Mouse (Mus musculus): ENCODE data around the gene Tmem135.

Gene Tmem135

GRCm38 (mm10) chr7:89388981-89389380, 15.0 kb downstream of the Tmem135 start:
- DNase-seq (ENCODE audit: low spot score in 2 of 2), result no peak

DNA sequence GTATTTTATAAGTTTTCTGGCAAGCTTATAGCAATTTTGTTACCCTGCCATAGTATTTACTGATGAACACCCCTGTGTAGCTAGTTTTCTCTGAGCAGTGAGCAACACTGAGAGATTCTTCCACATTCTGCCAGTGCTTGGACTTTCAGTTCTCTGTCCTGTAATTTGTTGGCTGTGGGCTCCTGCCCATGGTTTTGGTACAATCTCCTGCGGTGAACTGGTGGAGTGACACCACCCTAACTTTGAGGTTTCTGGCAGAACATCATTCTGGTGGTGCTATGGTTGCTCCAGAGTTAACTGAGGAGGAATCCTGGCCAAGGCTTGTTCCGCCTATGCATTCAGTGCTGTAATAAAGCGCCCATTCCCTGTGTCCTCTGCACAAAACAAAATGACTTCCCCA, 21.1 kb downstream of the Tmem135 start:
- DNase-seq (ENCODE audit: low spot score in 2 of 2), result no peak

DNA sequence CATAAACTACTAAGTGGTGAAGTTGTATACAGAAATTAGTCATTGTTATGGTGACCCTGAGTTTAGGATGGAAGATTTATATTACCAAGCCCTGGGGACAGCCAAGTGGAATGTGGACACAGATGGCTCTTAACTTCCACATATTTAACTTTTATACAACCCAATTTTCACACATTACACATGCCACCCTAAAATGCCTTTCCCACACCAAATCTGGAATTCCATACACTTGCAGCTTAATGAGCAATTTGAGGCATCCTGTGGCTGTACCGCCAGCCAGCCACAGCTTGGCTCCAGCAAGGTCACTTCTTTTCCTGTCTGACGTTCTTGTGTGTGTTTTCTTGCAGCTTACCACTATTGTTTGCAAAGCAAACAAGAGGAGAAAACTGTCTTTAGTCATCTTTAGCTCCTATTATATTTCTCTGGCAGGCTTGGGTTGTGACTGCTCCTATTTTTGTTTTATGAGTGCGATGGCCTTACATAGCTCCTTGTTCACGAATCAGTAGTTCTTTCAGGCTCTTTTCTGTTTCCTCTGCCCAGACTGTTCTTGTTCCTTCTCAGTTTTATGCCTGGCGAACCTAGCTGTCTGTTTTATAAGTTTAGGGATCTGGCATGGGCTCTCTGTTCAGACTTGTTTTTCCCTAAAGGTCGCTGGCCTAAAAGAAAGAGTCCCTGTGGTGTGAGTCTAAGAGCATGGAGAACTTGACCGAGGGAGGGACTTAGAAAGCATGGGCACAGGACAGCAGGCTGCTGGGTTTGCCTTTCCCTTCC, 22.9 kb downstream of the Tmem135 start:
- no peak for DNase-seq (ENCODE audit: low spot score in 2 of 2)

DNA sequence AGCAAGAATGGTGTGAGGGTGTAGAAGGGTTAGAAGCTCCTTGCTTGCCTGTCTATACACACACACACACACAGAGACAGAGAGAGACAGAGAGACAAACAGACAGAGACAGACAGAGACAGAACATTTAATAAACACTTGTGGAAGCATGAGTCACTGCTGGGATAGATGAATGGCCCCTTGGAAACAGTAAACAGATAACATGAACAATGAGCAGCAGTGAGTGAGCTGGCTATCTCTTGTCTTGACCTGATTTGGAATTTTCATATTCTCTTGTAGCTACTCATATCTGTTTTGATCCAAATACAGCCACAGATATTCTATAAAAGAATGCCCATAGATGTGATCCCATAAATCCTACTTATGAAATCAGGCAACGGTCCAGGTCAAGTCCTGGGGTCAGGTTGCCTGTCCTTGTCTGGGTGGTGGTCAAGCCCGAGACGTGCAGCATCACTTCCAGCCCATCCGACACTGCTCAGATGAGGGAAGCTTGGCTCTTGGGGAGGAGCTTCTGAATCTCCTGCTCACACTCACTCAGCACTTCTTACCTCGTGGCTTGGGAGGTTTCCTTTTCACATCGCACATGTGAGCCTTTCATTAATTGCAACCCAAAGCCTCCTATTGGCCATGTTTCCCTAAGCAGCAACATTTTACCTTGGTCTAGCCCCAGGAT, 32.3 kb downstream of the Tmem135 start:
- DNase-seq (ENCODE audit: low spot score in 2 of 2), result no peak

GRCm38 (mm10) chr7:89370917-89371316, 33.1 kb downstream of the Tmem135 start:
- DNase-seq (ENCODE audit: low spot score in 2 of 2), result no peak

DNA sequence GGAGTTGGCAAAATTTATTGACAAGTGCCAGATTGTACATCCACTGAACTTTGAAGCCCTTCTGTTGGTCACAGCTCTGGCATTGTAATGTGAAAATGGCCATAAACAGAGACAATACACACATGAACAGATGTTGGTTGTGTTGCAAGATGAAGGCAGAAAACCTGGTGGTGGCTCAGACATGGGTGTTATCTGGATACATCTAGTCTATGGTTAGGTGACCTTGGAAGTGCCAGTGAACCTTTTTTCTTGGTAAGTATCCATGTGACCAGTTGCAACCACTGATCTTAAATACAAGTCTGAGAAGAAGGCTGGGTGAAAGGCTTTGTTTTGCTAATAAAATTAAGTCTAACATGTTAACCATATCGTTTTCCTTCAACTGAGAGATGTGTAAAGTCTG, 33.9 kb downstream of the Tmem135 start:
- no peak for DNase-seq (ENCODE audit: low spot score in 2 of 2)

DNA sequence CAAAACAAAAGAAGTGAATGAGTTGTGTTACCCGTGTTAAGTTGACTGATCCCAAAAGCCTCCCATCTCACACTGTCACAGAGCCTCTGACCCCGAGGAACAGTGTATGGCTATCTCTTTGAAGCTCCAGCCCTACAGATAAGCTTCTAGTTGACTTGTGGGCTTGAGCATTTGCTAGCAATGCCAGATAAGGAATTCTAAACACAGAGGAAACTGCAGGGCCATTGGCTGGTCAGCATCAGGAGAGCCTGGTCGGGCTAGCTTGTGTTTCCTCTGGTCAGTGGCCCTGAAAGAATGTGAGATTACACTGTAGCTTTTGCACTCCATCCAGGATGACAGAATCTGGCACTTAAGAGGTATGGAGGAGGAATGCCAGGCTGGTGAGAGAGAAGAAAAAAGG, 36.4 kb downstream of the Tmem135 start:
- DNase-seq (ENCODE audit: low spot score in 2 of 2), result no peak

DNA sequence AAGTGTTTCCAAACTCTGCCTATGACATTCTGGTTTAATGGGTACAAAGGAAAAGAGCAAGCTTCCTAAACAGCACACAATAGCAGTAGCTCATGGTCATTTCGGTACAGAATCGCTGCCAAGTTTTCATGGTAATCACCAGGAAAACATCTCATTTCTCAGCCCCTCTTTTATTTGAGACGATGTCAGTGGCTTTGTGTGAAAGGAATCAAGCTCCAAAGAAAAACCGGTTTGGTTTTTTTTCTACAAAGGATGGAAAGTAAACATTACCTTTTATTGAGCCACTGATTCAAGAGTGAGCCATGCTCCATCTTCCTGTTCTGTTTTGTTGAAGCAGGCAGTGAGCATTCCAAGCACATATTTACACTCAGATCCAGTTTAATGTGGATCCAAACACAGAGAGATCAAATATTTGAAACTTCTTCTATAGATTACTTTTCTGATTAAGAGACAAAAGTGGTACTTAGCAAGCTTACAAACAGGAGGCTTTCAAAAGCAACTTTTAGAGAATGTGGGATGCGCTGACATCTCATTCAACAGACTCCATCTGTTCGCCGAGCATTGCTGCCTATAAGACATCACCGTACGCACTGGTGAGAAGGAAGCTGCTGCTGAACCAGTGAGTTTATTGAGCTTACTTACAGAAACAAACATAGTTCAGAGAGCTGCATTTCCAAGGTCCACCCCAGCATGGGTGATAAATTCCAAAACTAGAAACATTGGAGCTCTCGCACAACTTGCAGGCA, 38.7 kb downstream of the Tmem135 start:
- DNase-seq (ENCODE audit: low spot score in 2 of 2), result no peak

DNA sequence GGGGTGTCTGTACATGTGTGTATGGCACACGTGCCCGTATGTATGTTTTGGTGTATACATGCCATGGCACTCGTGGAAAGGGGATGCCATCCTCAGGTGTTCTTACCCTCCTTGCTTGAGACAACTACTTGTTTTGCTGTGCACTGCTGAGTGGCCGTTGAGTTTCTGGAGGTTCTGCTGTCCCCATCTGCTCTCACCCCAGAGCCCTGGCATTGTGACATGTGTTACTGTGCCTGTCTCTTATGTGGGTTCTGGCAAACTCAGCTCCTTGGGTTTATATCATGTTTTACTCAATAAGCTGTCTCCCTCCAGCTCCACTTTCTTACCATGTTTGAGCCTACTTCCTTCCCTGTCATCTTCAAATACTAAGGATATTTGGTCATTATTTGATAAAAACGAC, 40.0 kb downstream of the Tmem135 start:
- no peak for DNase-seq (ENCODE audit: low spot score in 2 of 2)

DNA sequence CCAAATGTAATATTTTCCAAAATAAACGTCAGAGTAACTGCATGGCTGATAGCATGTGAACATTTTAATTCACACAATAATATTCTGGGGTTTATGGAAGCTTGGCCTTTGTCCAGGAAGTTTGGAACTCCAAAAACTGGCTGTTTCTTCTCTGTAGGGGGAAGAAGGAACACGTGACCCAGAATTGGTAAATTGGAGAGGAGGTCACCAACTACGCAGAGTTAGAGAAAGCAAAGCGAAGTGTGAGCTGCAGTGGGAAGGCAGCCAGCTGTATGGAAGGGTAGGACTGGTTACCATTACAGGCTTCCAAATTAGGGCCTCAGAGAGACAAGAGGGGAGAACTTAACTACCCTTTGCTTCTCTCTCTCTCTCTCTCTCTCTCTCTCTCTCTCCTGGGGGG, 47.7 kb downstream of the Tmem135 start:
- DNase-seq (ENCODE audit: low spot score in 2 of 2), result no peak

DNA sequence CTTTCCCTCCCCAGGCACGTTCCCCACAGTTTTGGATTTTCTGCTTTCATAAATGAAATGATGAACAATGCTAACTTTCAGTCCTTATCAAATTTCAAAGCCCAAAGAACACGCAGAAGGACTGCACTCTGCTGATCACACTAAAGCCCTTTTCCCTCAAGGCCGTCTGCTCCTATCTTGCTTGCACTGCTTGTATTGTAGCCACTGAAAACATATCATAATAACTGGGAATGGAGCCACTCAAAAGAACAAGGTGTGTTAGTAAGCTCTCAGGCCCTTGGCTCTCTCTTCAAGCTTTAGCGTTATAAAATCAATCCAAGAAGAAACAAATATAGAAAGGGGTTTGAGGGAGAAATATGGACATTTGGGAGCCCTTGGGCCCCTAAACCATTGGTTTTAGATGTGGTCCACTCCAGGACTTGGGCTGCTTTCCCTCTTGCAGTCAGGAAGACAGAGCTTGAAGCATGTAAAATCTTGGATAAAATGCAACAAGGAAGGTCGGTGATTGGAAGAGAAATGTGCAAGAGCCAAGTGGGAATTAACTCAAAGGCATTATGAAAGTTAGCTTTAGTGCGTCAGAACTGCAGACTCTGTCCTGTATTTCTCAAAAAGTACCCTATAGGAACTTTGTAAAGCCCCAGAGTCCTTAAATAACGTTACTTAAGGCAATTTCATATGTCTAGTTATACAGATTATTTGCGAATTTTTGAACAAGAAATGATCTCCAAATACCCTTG, 48.3 kb downstream of the Tmem135 start:
- DNase-seq (ENCODE audit: low spot score in 2 of 2), result no peak

DNA sequence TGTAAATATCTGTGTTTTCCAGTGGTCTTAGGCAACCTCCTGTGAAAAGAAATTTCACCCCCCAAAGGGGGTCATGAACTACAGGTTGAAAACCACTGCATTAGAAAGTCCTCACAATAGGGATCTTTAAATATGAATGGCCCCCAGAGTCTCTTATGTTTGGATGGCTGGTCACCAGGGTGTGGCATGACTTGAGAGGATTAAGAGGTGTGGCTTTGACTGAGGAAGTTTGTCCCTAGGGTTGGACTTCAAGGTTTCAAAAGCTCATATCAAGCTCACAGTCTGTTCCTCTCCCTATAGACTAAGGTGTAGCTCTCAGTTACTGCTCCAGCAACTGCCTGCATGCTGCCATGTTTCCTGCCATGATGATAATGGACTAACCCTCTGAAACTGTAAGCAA, 62.0 kb downstream of the Tmem135 start:
- DNase-seq (ENCODE audit: low spot score in 2 of 2), result no peak

GRCm38 (mm10) chr7:89339808-89340207, 64.2 kb downstream of the Tmem135 start:
- DNase-seq (ENCODE audit: low spot score in 2 of 2), result no peak

DNA sequence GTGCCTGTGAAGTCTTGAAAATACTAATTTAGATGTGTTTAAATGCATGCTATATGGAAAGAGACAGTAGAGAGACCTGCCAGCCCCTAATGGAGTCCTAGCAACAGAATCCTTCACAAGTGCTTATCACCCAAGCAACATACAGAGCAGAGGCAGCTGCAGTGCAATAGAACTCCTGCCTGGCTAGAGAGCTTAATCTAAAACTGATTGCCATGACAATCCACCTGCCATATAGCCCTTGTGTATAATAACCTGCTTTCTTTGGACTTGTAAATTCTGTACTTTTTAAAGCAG, 64.9 kb downstream of the Tmem135 start:
- no peak for DNase-seq (ENCODE audit: low spot score in 2 of 2)

GRCm38 (mm10) chr7:89338350-89339141, 65.5 kb downstream of the Tmem135 start:
- DNase-seq (ENCODE audit: low spot score in 2 of 2), result peak; percentile 82 to 89

- no peak for DNase-seq (ENCODE audit: low spot score in 2 of 2)
These were observed 66.2 kb downstream of the Tmem135 start for GRCm38 (mm10) chr7:89337711-89338349.

GRCm38 (mm10) chr7:89336434-89336833, 67.6 kb downstream of the Tmem135 start:
- no peak for DNase-seq (ENCODE audit: low spot score in 2 of 2)

GRCm38 (mm10) chr7:89335316-89335715, 68.7 kb downstream of the Tmem135 start:
- no peak for DNase-seq (ENCODE audit: low spot score in 2 of 2)

GRCm38 (mm10) chr7:89329896-89330295, 74.1 kb downstream of the Tmem135 start:
- DNase-seq (ENCODE audit: low spot score in 2 of 2), result no peak

- DNase-seq (ENCODE audit: low spot score in 2 of 2), result no peak
These were observed 76.3 kb downstream of the Tmem135 start for GRCm38 (mm10) chr7:89327731-89328130.

- no peak for DNase-seq (ENCODE audit: low spot score in 2 of 2)
These were observed 77.3 kb downstream of the Tmem135 start for GRCm38 (mm10) chr7:89326761-89327160.

Measured in frontal cortex, postnatal 14 days (tissue).